Comparison of ENCODE assay signal across 24 mouse cellular contexts in genomic region chr4:15378762-15379161, GRCm38 (mm10).
DNase-seq lines count a peak whose midpoint lies in the region; ATAC-seq and TF ChIP-seq lines count a peak whose summit lies in the region.
"Had no signal": no experiment of that assay in that cellular context is flagged by ENCODE, and none has a peak within 500 bp of the region (broad histone marks: within the 10 kb centered on the region; RNA-seq: fewer than 3 reads in every experiment).

No protein-coding gene starts in this region.

- H3K27me3 ChIP-seq in forebrain, embryonic 11.5 days (ENCODE audit: control insufficient read depth, insufficient read depth, low read length), result no peaks in the 10 kb centered on the region
- no peaks in the 10 kb centered on the region for H3K27me3 ChIP-seq in forebrain, postnatal 0 days (ENCODE audit: insufficient read depth, low read length)
- no peaks in the 10 kb centered on the region for H3K27me3 ChIP-seq in midbrain, embryonic 12.5 days
- H3K27me3 ChIP-seq in midbrain, postnatal 0 days (ENCODE audit: insufficient read depth, low read length), result no peaks in the 10 kb centered on the region
- H3K27me3 ChIP-seq in midbrain, embryonic 15.5 days (replicated peaks), result no peaks in the 10 kb centered on the region
- no peaks in the 10 kb centered on the region for H3K27me3 ChIP-seq in midbrain, embryonic 11.5 days (ENCODE audit: control insufficient read depth, insufficient read depth, low read length)
- no peaks in the 10 kb centered on the region for H3K27me3 ChIP-seq in hindbrain, embryonic 13.5 days
- H3K27me3 ChIP-seq: CH12.LX; embryonic facial prominence, embryonic 12.5 days; forebrain, embryonic 12.5 days had no signal

- no peaks in the 10 kb centered on the region for H3K9me3 ChIP-seq in forebrain, embryonic 11.5 days (ENCODE audit: control insufficient read depth, low read length)
- no peaks in the 10 kb centered on the region for H3K9me3 ChIP-seq in forebrain, postnatal 0 days (ENCODE audit: low read length)
- no peaks in the 10 kb centered on the region for H3K9me3 ChIP-seq in midbrain, embryonic 12.5 days
- H3K9me3 ChIP-seq in midbrain, postnatal 0 days (ENCODE audit: low read length), result no peaks in the 10 kb centered on the region
- H3K9me3 ChIP-seq in midbrain, embryonic 15.5 days, result no peaks in the 10 kb centered on the region
- no peaks in the 10 kb centered on the region for H3K9me3 ChIP-seq in midbrain, embryonic 11.5 days (ENCODE audit: control insufficient read depth, low read length)
- H3K9me3 ChIP-seq in hindbrain, embryonic 13.5 days, result no peaks in the 10 kb centered on the region
- H3K9me3 ChIP-seq: embryonic facial prominence, embryonic 10.5 days; embryonic facial prominence, embryonic 12.5 days; forebrain, embryonic 12.5 days; G1E had no signal

- H3K9ac ChIP-seq in forebrain, embryonic 11.5 days (ENCODE audit: low read length), result no peak overlapping the region
- no peak overlapping the region for H3K9ac ChIP-seq in forebrain, postnatal 0 days
- no peak overlapping the region for H3K9ac ChIP-seq in midbrain, embryonic 12.5 days (replicated peaks)
- no peak overlapping the region for H3K9ac ChIP-seq in midbrain, postnatal 0 days (replicated peaks; ENCODE audit: low read length, poor library complexity, severe bottlenecking)
- H3K9ac ChIP-seq in midbrain, embryonic 15.5 days, result no peak overlapping the region
- no peak overlapping the region for H3K9ac ChIP-seq in midbrain, embryonic 11.5 days (ENCODE audit: low read length)
- H3K9ac ChIP-seq in hindbrain, embryonic 13.5 days, result no peak overlapping the region
- H3K9ac ChIP-seq: embryonic facial prominence, embryonic 12.5 days; forebrain, embryonic 12.5 days had no signal

- no peak overlapping the region for H3K4me3 ChIP-seq in forebrain, embryonic 11.5 days (ENCODE audit: low read depth, low read length)
- no peak overlapping the region for H3K4me3 ChIP-seq in forebrain, postnatal 0 days (ENCODE audit: low read depth, low read length)
- no peak overlapping the region for H3K4me3 ChIP-seq in midbrain, embryonic 12.5 days
- H3K4me3 ChIP-seq in midbrain, postnatal 0 days (ENCODE audit: low read depth, low read length), result no peak overlapping the region
- no peak overlapping the region for H3K4me3 ChIP-seq in midbrain, embryonic 15.5 days
- H3K4me3 ChIP-seq in midbrain, embryonic 11.5 days (ENCODE audit: low read depth, low read length), result no peak overlapping the region
- H3K4me3 ChIP-seq in hindbrain, embryonic 13.5 days, result no peak overlapping the region
- H3K4me3 ChIP-seq: embryonic facial prominence, embryonic 10.5 days; embryonic facial prominence, embryonic 12.5 days; forebrain, embryonic 12.5 days had no signal

- H3K4me2 ChIP-seq in forebrain, embryonic 11.5 days (ENCODE audit: low read depth, low read length, severe bottlenecking), result no peak overlapping the region
- H3K4me2 ChIP-seq in forebrain, postnatal 0 days (ENCODE audit: low read depth), result no peak overlapping the region
- no peak overlapping the region for H3K4me2 ChIP-seq in midbrain, embryonic 12.5 days (replicated peaks)
- H3K4me2 ChIP-seq in midbrain, postnatal 0 days (ENCODE audit: low read depth, low read length, poor library complexity, severe bottlenecking), result no peak overlapping the region
- H3K4me2 ChIP-seq in midbrain, embryonic 15.5 days, result no peak overlapping the region
- H3K4me2 ChIP-seq in midbrain, embryonic 11.5 days, result no peak overlapping the region
- no peak overlapping the region for H3K4me2 ChIP-seq in hindbrain, embryonic 13.5 days
- H3K4me2 ChIP-seq: embryonic facial prominence, embryonic 12.5 days; forebrain, embryonic 12.5 days had no signal

- H3K27ac ChIP-seq in forebrain, embryonic 11.5 days (ENCODE audit: low read depth, low read length), result no peak overlapping the region
- no peak overlapping the region for H3K27ac ChIP-seq in forebrain, postnatal 0 days (ENCODE audit: low read depth, low read length)
- no peak overlapping the region for H3K27ac ChIP-seq in midbrain, embryonic 12.5 days (replicated peaks)
- no peak overlapping the region for H3K27ac ChIP-seq in midbrain, postnatal 0 days (ENCODE audit: low read depth, low read length)
- no peak overlapping the region for H3K27ac ChIP-seq in midbrain, embryonic 15.5 days
- no peak overlapping the region for H3K27ac ChIP-seq in midbrain, embryonic 11.5 days (ENCODE audit: low read depth, low read length)
- no peak overlapping the region for H3K27ac ChIP-seq in hindbrain, embryonic 13.5 days
- H3K27ac ChIP-seq: embryonic facial prominence, embryonic 10.5 days; embryonic facial prominence, embryonic 12.5 days; forebrain, embryonic 12.5 days had no signal

- TF ChIP-seq CTCF in forebrain, postnatal 0 days (IDR thresholded peaks at IDR 0.05; ENCODE audit: low read depth), result no peak
- no peak for TF ChIP-seq CTCF in midbrain, postnatal 0 days (IDR thresholded peaks at IDR 0.05)

- ATAC-seq in forebrain, embryonic 11.5 days (replicated peaks; ENCODE audit: low FRiP score), result peak; percentile 73
- no peak for ATAC-seq in forebrain, postnatal 0 days
- ATAC-seq in midbrain, embryonic 12.5 days (ENCODE audit: low FRiP score, low read depth), result 0 out of 2 replicates have a peak, but pooled peaks have one; percentile 6
- no peak for ATAC-seq in midbrain, postnatal 0 days (ENCODE audit: low FRiP score)
- ATAC-seq in midbrain, embryonic 15.5 days (replicated peaks), result peak; percentile 62; the same call in 1 of the 2 replicates
- no peak for ATAC-seq in midbrain, embryonic 11.5 days (ENCODE audit: low FRiP score)
- no peak for ATAC-seq in hindbrain, embryonic 13.5 days (ENCODE audit: low FRiP score)
- ATAC-seq: CD4-positive, CD25-positive, alpha-beta regulatory T cell, adult 4 months; forebrain, embryonic 16.5 days had no signal

- no peaks in the 10 kb centered on the region for H3K36me3 ChIP-seq in forebrain, embryonic 11.5 days (ENCODE audit: control insufficient read depth, insufficient read depth, low read length)
- H3K36me3 ChIP-seq in forebrain, postnatal 0 days (ENCODE audit: insufficient read depth), result no peaks in the 10 kb centered on the region
- no peaks in the 10 kb centered on the region for H3K36me3 ChIP-seq in midbrain, embryonic 12.5 days
- H3K36me3 ChIP-seq in midbrain, postnatal 0 days (ENCODE audit: insufficient read depth, low read length), result no peaks in the 10 kb centered on the region
- H3K36me3 ChIP-seq in midbrain, embryonic 15.5 days (replicated peaks), result no peaks in the 10 kb centered on the region
- no peaks in the 10 kb centered on the region for H3K36me3 ChIP-seq in midbrain, embryonic 11.5 days (ENCODE audit: control insufficient read depth, insufficient read depth, low read length)
- no peaks in the 10 kb centered on the region for H3K36me3 ChIP-seq in hindbrain, embryonic 13.5 days
- H3K36me3 ChIP-seq: embryonic facial prominence, embryonic 10.5 days; embryonic facial prominence, embryonic 12.5 days; forebrain, embryonic 12.5 days; G1E had no signal

- no peak for DNase-seq in forebrain, embryonic 11.5 days (ENCODE audit: low spot score)
- no peak for DNase-seq in forebrain, postnatal 0 days
- DNase-seq in midbrain, postnatal 0 days (ENCODE audit: low spot score), result no peak
- no peak for DNase-seq in midbrain, embryonic 11.5 days (ENCODE audit: low spot score, missing footprints)
- peak; percentile 38 for DNase-seq in Muller cell, postnatal 12 days (ENCODE audit: inconsistent ontology term)
- DNase-seq: adrenal gland, adult 2 months; adrenal gland, postnatal 10 days; adrenal gland, postnatal 25 days; B cell, adult 2 months; cerebellum, adult 11-12 months; cerebellum, adult 2 months; cerebellum, adult 9-10 months; cerebellum, postnatal 10 days; cerebellum, postnatal 25 days had no signal

- H3K4me1 ChIP-seq in forebrain, embryonic 11.5 days (replicated peaks; ENCODE audit: control insufficient read depth, insufficient read depth, low read length), result no peaks in the 10 kb centered on the region
- H3K4me1 ChIP-seq in forebrain, postnatal 0 days (ENCODE audit: insufficient read depth), result 0 out of 2 replicates have a peak, but pooled peaks cover 3% of the 10 kb centered on the region
- H3K4me1 ChIP-seq in midbrain, embryonic 12.5 days, result no peaks in the 10 kb centered on the region
- H3K4me1 ChIP-seq in midbrain, postnatal 0 days (ENCODE audit: insufficient read depth, low read length), result no peaks in the 10 kb centered on the region
- no peaks in the 10 kb centered on the region for H3K4me1 ChIP-seq in midbrain, embryonic 15.5 days
- no peaks in the 10 kb centered on the region for H3K4me1 ChIP-seq in midbrain, embryonic 11.5 days (ENCODE audit: control insufficient read depth, insufficient read depth, low read length)
- H3K4me1 ChIP-seq in hindbrain, embryonic 13.5 days (replicated peaks), result no peaks in the 10 kb centered on the region
- H3K4me1 ChIP-seq: embryonic facial prominence, embryonic 10.5 days; embryonic facial prominence, embryonic 12.5 days; forebrain, embryonic 12.5 days had no signal

Comparison
In these comparisons a context has a peak if more than half of its experiments do, and no peak if none do; other contexts are left out.
1. ATAC-seq: peak in forebrain, embryonic 11.5 days (single experiment), midbrain, embryonic 12.5 days (single experiment) and midbrain, embryonic 15.5 days (single experiment); none in forebrain, postnatal 0 days (single experiment), midbrain, postnatal 0 days (single experiment), midbrain, embryonic 11.5 days (single experiment) and hindbrain, embryonic 13.5 days (single experiment).